Mouse (Mus musculus): ENCODE data around the gene Casr.

The Casr gene

GRCm38 (mm10) chr16:36561386-36562338 lies at the start of gene Casr:
TSS of gene Casr (minus strand) at chr16:36562141.
- no peak for DNase-seq (ENCODE audit: low spot score in 2 of 2)

GRCm38 (mm10) chr16:36602632-36603031 lies 40.7 kb upstream of the Casr start:
- DNase-seq (ENCODE audit: low spot score in 2 of 2), result no peak

- DNase-seq (ENCODE audit: low spot score in 2 of 2), result no peak
Measured at GRCm38 (mm10) chr16:36598265-36598664, 36.3 kb upstream of the Casr start.

GRCm38 (mm10) chr16:36596671-36597410 lies 34.9 kb upstream of the Casr start:
- no peak for DNase-seq (ENCODE audit: low spot score in 2 of 2)

- no peak for DNase-seq (ENCODE audit: low spot score in 2 of 2)
Measured at GRCm38 (mm10) chr16:36589898-36590297, 28.0 kb upstream of the Casr start.

GRCm38 (mm10) chr16:36587971-36588370 lies 26.0 kb upstream of the Casr start:
- no peak for DNase-seq (ENCODE audit: low spot score in 2 of 2)

GRCm38 (mm10) chr16:36582073-36582472 lies 20.1 kb upstream of the Casr start:
- DNase-seq (ENCODE audit: low spot score in 2 of 2), result no peak

GRCm38 (mm10) chr16:36571942-36572341 lies 10.0 kb upstream of the Casr start:
- peak in 1 of 2 experiments; percentile 11 for DNase-seq (ENCODE audit: low spot score in 2 of 2)

- no peak for DNase-seq (ENCODE audit: low spot score in 2 of 2)
Measured at GRCm38 (mm10) chr16:36559573-36559972, 2.4 kb downstream of the Casr start.

GRCm38 (mm10) chr16:36555672-36556165 lies 6.2 kb downstream of the Casr start:
- no peak for DNase-seq (ENCODE audit: low spot score in 2 of 2)

- DNase-seq (ENCODE audit: low spot score in 2 of 2), result no peak
Measured at GRCm38 (mm10) chr16:36553624-36554023, 8.3 kb downstream of the Casr start.

GRCm38 (mm10) chr16:36545333-36545732 lies 16.6 kb downstream of the Casr start:
- no peak for DNase-seq (ENCODE audit: low spot score in 2 of 2)

- DNase-seq (ENCODE audit: low spot score in 2 of 2), result no peak
Measured at GRCm38 (mm10) chr16:36543091-36543490, 18.9 kb downstream of the Casr start.

- no peak for DNase-seq (ENCODE audit: low spot score in 2 of 2)
Measured at GRCm38 (mm10) chr16:36540834-36541233, 21.1 kb downstream of the Casr start.

GRCm38 (mm10) chr16:36532981-36533687 lies 28.8 kb downstream of the Casr start:
- DNase-seq (ENCODE audit: low spot score in 2 of 2), result peak; percentile 16 to 18

- DNase-seq (ENCODE audit: low spot score in 2 of 2), result peak in 1 of 2 experiments; percentile 9
Measured at GRCm38 (mm10) chr16:36532046-36532445, 29.9 kb downstream of the Casr start.

- no peak for DNase-seq (ENCODE audit: low spot score in 2 of 2)
Measured at GRCm38 (mm10) chr16:36531630-36532029, 30.3 kb downstream of the Casr start.

- DNase-seq (ENCODE audit: low spot score in 2 of 2), result no peak
Measured at GRCm38 (mm10) chr16:36530566-36531552, 31.1 kb downstream of the Casr start.

GRCm38 (mm10) chr16:36528822-36529221 lies 33.1 kb downstream of the Casr start:
- DNase-seq (ENCODE audit: low spot score in 2 of 2), result no peak

- DNase-seq (ENCODE audit: low spot score in 2 of 2), result no peak
Measured at GRCm38 (mm10) chr16:36526596-36527282, 35.2 kb downstream of the Casr start.

Data from urinary bladder, adult 18-20 months (tissue).